Mouse (Mus musculus) liver, embryonic 12.5 days (tissue): ENCODE data around the gene Tom1l2. TPM values are rescaled to one million over a fixed set of nuclear protein-coding genes. Genes with fewer than 3 reads are reported as not detected.

Source experiments
- ATAC-seq: fragments of 200-750 bp; cut with Nextera tagmentation; 2 replicates; pipeline ENCODE4 v1.8.0; 2017; ENCODE audit warnings: moderate number of reproducible peaks, mild to moderate bottlenecking, moderate library complexity
- H3K27ac ChIP-seq: fragments of 300-500 bp; sonication (generic); 2 replicates; pipeline ENCODE4 v1.5.1; 2016; ENCODE audit warnings: mild to moderate bottlenecking
- H3K27me3 ChIP-seq: fragments of 300-500 bp; sonication (generic); replicated peaks from 2 replicates; pipeline ENCODE4 v1.6.1; 2016; ENCODE audit warnings: mild to moderate bottlenecking, moderate library complexity
- H3K36me3 ChIP-seq: fragments of 300-500 bp; sonication (generic); 2 replicates; pipeline ENCODE4 v1.6.1; 2016; ENCODE audit warnings: mild to moderate bottlenecking, moderate library complexity
- H3K4me1 ChIP-seq: fragments of 300-500 bp; sonication (generic); 2 replicates; pipeline ENCODE4 v1.6.1; 2016
- H3K4me2 ChIP-seq: fragments of 300-500 bp; sonication (generic); 2 replicates; pipeline ENCODE4 v1.6.1; 2016; ENCODE audit warnings: mild to moderate bottlenecking, moderate library complexity
- H3K4me3 ChIP-seq: fragments of 300-500 bp; sonication (generic); 2 replicates; pipeline ENCODE4 v1.5.1; 2016; ENCODE audit warnings: mild to moderate bottlenecking, moderate library complexity
- H3K9ac ChIP-seq: fragments of 300-500 bp; sonication (generic); 2 replicates; pipeline ENCODE4 v1.6.1; 2016; ENCODE audit warnings: mild to moderate bottlenecking, moderate library complexity
- H3K9me3 ChIP-seq: fragments of 300-500 bp; sonication (generic); replicated peaks from 2 replicates; pipeline ENCODE4 v1.6.1; 2016; ENCODE audit warnings: mild to moderate bottlenecking, moderate library complexity
- WGBS: fragments of 180-500 bp; shearing (Covaris S2); methylation state at CpG from one replicate; pipeline ENCODE4 v1.1.7; 2016; ENCODE audit not compliant: insufficient replicate concordance; 5-methylcytosine and 5-hydroxymethylcytosine counted together
- polyA plus RNA-seq: library from polyadenylated mRNA; unstranded; fragments of >200 nt; fragmentation: Nextera tagmentation; extraction: Ambion mirVana; gene quantifications from 2 replicates; pipeline ENCODE4 v1.2.1, GENCODE M21; 2016

The Tom1l2 gene
- polyA plus RNA-seq, 1 experiment from 2014 or later = 9.6 TPM

GRCm38 (mm10) chr11:60279483-60279882 is 73.2 kb downstream of the Tom1l2 start:
- Histone ChIP-seq H3K4me1 (peaks cover 30% of the 10 kb centered on the region), H3K27me3 (no peaks in the 10 kb centered on the region), H3K4me2 (peak overlapping the region; percentile 51; the same call in 1 of the 2 replicates), H3K27ac (peak overlapping the region; percentile 81), H3K9me3 (no peaks in the 10 kb centered on the region), H3K36me3 (no peaks in the 10 kb centered on the region), H3K9ac (no peak overlapping the region), H3K4me3 (no peak overlapping the region)
- peak; percentile 63 for ATAC-seq
- WGBS = 39% methylated on average over 5 of the region's 5 CpGs

DNA sequence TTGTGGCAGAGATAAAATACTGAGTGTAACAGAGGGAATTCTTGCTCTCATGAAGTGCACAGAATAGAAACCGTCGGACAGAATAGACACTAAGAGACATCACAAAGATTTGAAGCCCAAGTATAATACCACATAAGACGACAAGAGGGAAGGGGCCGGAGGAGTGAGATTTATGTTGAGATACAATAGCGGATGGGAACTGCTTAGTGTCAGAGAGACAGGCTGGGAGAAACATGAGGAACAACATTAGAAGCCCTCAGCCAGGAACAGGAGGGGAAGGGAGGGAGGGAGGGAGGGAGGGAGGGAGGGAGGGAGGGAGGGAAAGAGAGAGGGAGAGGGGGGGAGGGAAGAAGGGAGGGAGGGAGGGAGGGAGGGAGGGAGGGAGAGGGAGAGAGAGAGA is 74.9 kb downstream of the Tom1l2 start:
- Histone ChIP-seq H3K9me3 (no peaks in the 10 kb centered on the region), H3K27me3 (no peaks in the 10 kb centered on the region), H3K9ac (no peak overlapping the region), H3K36me3 (peaks cover 5% of the 10 kb centered on the region; the same call in 1 of the 2 replicates), H3K4me2 (no peak overlapping the region), H3K27ac (no peak overlapping the region), H3K4me1 (peaks cover 41% of the 10 kb centered on the region), H3K4me3 (no peak overlapping the region)
- WGBS = 74% methylated on average over 5 of the region's 5 CpGs
- ATAC-seq = no peak

GRCm38 (mm10) chr11:60277164-60277740 is 75.5 kb downstream of the Tom1l2 start:
- peaks cover 41% of the 10 kb centered on the region for H3K4me1 ChIP-seq
- 81% methylated on average over 8 of the region's 8 CpGs for WGBS

GRCm38 (mm10) chr11:60276408-60277093 is 76.2 kb downstream of the Tom1l2 start:
- H3K9me3 ChIP-seq = no peaks in the 10 kb centered on the region
- no peak overlapping the region for H3K9ac ChIP-seq
- 74% methylated on average over 6 of the region's 6 CpGs for WGBS
- peaks cover 8% of the 10 kb centered on the region; the same call in 1 of the 2 replicates for H3K36me3 ChIP-seq
- no peak overlapping the region for H3K27ac ChIP-seq
- ATAC-seq = no peak
- peaks cover 41% of the 10 kb centered on the region for H3K4me1 ChIP-seq
- no peak overlapping the region for H3K4me3 ChIP-seq
- no peaks in the 10 kb centered on the region for H3K27me3 ChIP-seq
- no peak overlapping the region for H3K4me2 ChIP-seq

More at GRCm38 (mm10) chr11:60277164-60277740, 75.5 kb downstream of the Tom1l2 start:
- no peak overlapping the region for H3K9ac ChIP-seq
- no peak overlapping the region for H3K27ac ChIP-seq
- H3K4me3 ChIP-seq = no peak overlapping the region
- H3K9me3 ChIP-seq = no peaks in the 10 kb centered on the region
- H3K36me3 ChIP-seq = peaks cover 6% of the 10 kb centered on the region; the same call in 1 of the 2 replicates
- ATAC-seq = no peak
- H3K27me3 ChIP-seq = no peaks in the 10 kb centered on the region
- no peak overlapping the region for H3K4me2 ChIP-seq

DNA sequence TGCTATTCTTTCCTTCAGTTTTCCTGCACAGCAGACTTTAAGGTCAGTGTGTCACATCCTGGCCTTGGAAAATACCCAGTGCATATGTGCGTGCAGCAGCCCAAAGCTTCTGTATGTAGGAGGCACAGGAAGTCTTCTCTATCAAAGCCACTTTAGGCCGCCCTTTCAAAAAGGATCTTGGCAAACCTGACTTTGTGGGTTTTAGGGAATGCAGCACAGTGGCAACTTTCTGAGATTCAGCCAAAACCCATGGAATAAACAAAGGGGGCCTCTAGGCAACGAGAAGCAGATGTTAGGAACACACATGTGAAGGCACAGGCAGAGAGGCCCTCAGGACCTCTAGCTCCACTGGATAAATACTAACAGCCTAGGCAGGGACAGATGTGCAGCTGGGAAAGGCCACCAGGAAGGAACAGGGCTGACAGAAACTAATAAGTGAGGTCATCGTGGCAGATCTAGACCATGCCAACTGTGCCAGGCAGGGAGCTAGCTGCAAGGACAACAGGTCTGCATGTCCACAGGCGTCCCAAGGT is 79.4 kb downstream of the Tom1l2 start:
- ATAC-seq = no peak
- H3K36me3 ChIP-seq = peaks cover 9% of the 10 kb centered on the region; the same call in 1 of the 2 replicates
- peak overlapping the region; percentile 32; the same call in 1 of the 2 replicates for H3K27ac ChIP-seq
- H3K9ac ChIP-seq = no peak overlapping the region
- H3K4me3 ChIP-seq = no peak overlapping the region
- H3K9me3 ChIP-seq = no peaks in the 10 kb centered on the region
- no peak overlapping the region for H3K4me2 ChIP-seq
- H3K4me1 ChIP-seq = peaks cover 12% of the 10 kb centered on the region
- no peaks in the 10 kb centered on the region for H3K27me3 ChIP-seq
- WGBS = 57% methylated on average over 5 of the region's 5 CpGs

- H3K4me2 ChIP-seq = no peak overlapping the region
- 24% methylated on average over 3 of the region's 3 CpGs for WGBS
- no peak overlapping the region for H3K4me3 ChIP-seq
- no peak overlapping the region for H3K9ac ChIP-seq
- no peaks in the 10 kb centered on the region for H3K9me3 ChIP-seq
- H3K4me1 ChIP-seq = peaks cover 21% of the 10 kb centered on the region
- no peaks in the 10 kb centered on the region for H3K27me3 ChIP-seq
- H3K27ac ChIP-seq = peak overlapping the region; percentile 62
- H3K36me3 ChIP-seq = peaks cover 12% of the 10 kb centered on the region; the same call in 1 of the 2 replicates
- ATAC-seq = peak; percentile 38; the same call in 1 of the 2 replicates
Observed at GRCm38 (mm10) chr11:60268563-60268962, 84.1 kb downstream of the Tom1l2 start.

GRCm38 (mm10) chr11:60265271-60265985 is 87.3 kb downstream of the Tom1l2 start:
- Histone ChIP-seq H3K4me3 (no peak overlapping the region), H3K4me2 (no peak overlapping the region), H3K27me3 (no peaks in the 10 kb centered on the region), H3K9ac (no peak overlapping the region), H3K9me3 (no peaks in the 10 kb centered on the region), H3K36me3 (0 out of 2 replicates have a peak, but pooled peaks cover 4% of the 10 kb centered on the region), H3K27ac (no peak overlapping the region), H3K4me1 (peaks cover 14% of the 10 kb centered on the region; the same call in 1 of the 2 replicates)
- 0 out of 2 replicates have a peak, but pooled peaks have one; percentile 30 for ATAC-seq
- WGBS = 68% methylated on average over 4 of the region's 4 CpGs

- Histone ChIP-seq H3K36me3 (0 out of 2 replicates have a peak, but pooled peaks cover 4% of the 10 kb centered on the region), H3K27ac (no peak overlapping the region), H3K4me3 (no peak overlapping the region), H3K9ac (no peak overlapping the region), H3K4me1 (peaks cover 14% of the 10 kb centered on the region; the same call in 1 of the 2 replicates), H3K27me3 (no peaks in the 10 kb centered on the region), H3K4me2 (no peak overlapping the region), H3K9me3 (no peaks in the 10 kb centered on the region)
- WGBS = 85% methylated on average over 1 of the region's 1 CpGs
- ATAC-seq = no peak
Observed at GRCm38 (mm10) chr11:60264651-60265050, 88.1 kb downstream of the Tom1l2 start.

DNA sequence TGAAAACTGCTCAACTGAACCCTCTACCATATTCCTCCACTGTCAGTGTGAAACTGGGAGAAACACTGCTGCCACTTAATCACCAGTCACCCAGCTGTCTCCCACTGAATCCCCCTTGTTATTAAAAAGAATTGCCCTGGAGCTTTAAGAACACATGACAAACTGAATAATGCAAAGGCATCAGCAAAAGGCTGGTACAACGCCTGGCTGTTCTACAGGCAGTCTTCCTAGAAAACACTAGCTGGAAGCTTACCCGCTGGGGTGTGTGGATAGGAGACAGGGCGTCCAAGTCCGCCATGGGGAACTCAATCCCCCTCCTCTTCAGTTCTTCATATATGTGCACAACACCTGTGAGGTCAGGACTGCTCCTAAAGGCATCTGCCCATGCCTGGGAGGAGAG is 90.3 kb downstream of the Tom1l2 start:
- H3K36me3 ChIP-seq = 0 out of 2 replicates have a peak, but pooled peaks cover 7% of the 10 kb centered on the region
- WGBS = 73% methylated on average over 4 of the region's 4 CpGs
- no peak overlapping the region for H3K27ac ChIP-seq
- no peak overlapping the region for H3K9ac ChIP-seq
- H3K4me3 ChIP-seq = no peak overlapping the region
- H3K4me2 ChIP-seq = no peak overlapping the region
- H3K27me3 ChIP-seq = no peaks in the 10 kb centered on the region
- H3K9me3 ChIP-seq = no peaks in the 10 kb centered on the region
- H3K4me1 ChIP-seq = peaks cover 13% of the 10 kb centered on the region; the same call in 1 of the 2 replicates
- ATAC-seq = no peak

GRCm38 (mm10) chr11:60260743-60261142 is 92.0 kb downstream of the Tom1l2 start:
- peaks cover 11% of the 10 kb centered on the region; the same call in 1 of the 2 replicates for H3K4me1 ChIP-seq
- peaks cover 14% of the 10 kb centered on the region; the same call in 1 of the 2 replicates for H3K36me3 ChIP-seq
- H3K4me2 ChIP-seq = no peak overlapping the region
- H3K4me3 ChIP-seq = no peak overlapping the region
- H3K9me3 ChIP-seq = no peaks in the 10 kb centered on the region
- H3K27me3 ChIP-seq = no peaks in the 10 kb centered on the region
- ATAC-seq = no peak
- no peak overlapping the region for H3K9ac ChIP-seq
- no peak overlapping the region for H3K27ac ChIP-seq
- 75% methylated on average over 3 of the region's 3 CpGs for WGBS

GRCm38 (mm10) chr11:60257696-60258095 is 95.0 kb downstream of the Tom1l2 start:
- no peak overlapping the region for H3K27ac ChIP-seq
- ATAC-seq = no peak
- peaks cover 23% of the 10 kb centered on the region for H3K36me3 ChIP-seq
- no peaks in the 10 kb centered on the region for H3K9me3 ChIP-seq
- H3K4me3 ChIP-seq = no peak overlapping the region
- H3K4me2 ChIP-seq = no peak overlapping the region
- H3K4me1 ChIP-seq = 0 out of 2 replicates have a peak, but pooled peaks cover 5% of the 10 kb centered on the region
- H3K9ac ChIP-seq = no peak overlapping the region
- WGBS = 61% methylated on average over 2 of the region's 2 CpGs
- H3K27me3 ChIP-seq = no peaks in the 10 kb centered on the region
